Mouse (Mus musculus) spleen, adult 2 months (tissue): ENCODE measurements around the gene Cep295nl. TPM values are rescaled to one million over a fixed set of nuclear protein-coding genes. Genes with fewer than 3 reads are reported as not detected.
A peak's percentile ranks its signal among the peaks of the same experiment; 100 is the strongest.
"Not testable (repeated sequence)": the region's sequence is repeated elsewhere in the genome, so short reads cannot be mapped to it uniquely, and the experiment has no call there.

ENCODE experiments used
- DNase-seq, 2 experiments: peaks; one replicate each; pipeline versions ENCODE4 v3.0.0 to v3.0.0-alpha.2; 2012 to 2021; ENCODE audit warnings: low spot score in 2 of 2, low read depth in 1 of 2
- H3K27ac ChIP-seq: fragments of 200-500 bp; 2 replicates; pipeline ENCODE4 v1.5.1; 2012; ENCODE audit warnings: low read length, inconsistent platforms; ENCODE audit not compliant: insufficient read depth
- H3K27me3 ChIP-seq: fragments of 200-500 bp; 2 replicates; pipeline ENCODE4 v1.6.1; 2012; ENCODE audit warnings: mild to moderate bottlenecking, moderate library complexity, low read length, inconsistent platforms; ENCODE audit not compliant: control insufficient read depth, insufficient read depth
- H3K36me3 ChIP-seq: fragments of 200-500 bp; 2 replicates; pipeline ENCODE4 v1.6.1; 2012; ENCODE audit warnings: mild to moderate bottlenecking, low read length, inconsistent platforms; ENCODE audit not compliant: control insufficient read depth, insufficient read depth
- H3K4me1 ChIP-seq: fragments of 200-500 bp; 2 replicates; pipeline ENCODE4 v1.6.1; 2011; ENCODE audit warnings: inconsistent platforms; ENCODE audit not compliant: control insufficient read depth, insufficient read depth, insufficient read length
- H3K4me3 ChIP-seq: fragments of 200-500 bp; 2 replicates; pipeline ENCODE4 v1.5.1; 2011; ENCODE audit warnings: mild to moderate bottlenecking, inconsistent platforms; ENCODE audit not compliant: insufficient read depth, insufficient read length; ENCODE audit errors: extremely low read depth
- CTCF ChIP-seq: fragments of 200-500 bp; IDR thresholded peaks from 2 replicates; pipeline ENCODE4 v1.5.1; 2011; ENCODE audit warnings: mild to moderate bottlenecking, inconsistent platforms; ENCODE audit not compliant: insufficient read depth, insufficient read length, insufficient replicate concordance; ENCODE audit errors: extremely low read depth
- POLR2A ChIP-seq: fragments of 200-500 bp; IDR thresholded peaks from 2 replicates; pipeline ENCODE4 v1.6.1; 2011; ENCODE audit warnings: low read depth, low read length, inconsistent platforms
- WGBS: fragments of 180-500 bp; shearing (Covaris S2); methylation state at CpG from one replicate; pipeline ENCODE4 v1.1.7; 2018; 5-methylcytosine and 5-hydroxymethylcytosine counted together
- polyA plus RNA-seq: library from polyadenylated mRNA; depleted of rRNA; stranded (reverse); fragments of >200 nt; gene quantifications from 2 replicates; pipeline ENCODE4 v1.2.3, GENCODE M21; 2012

The Cep295nl gene
- polyA plus RNA-seq, 1 experiment = not detected

DNA sequence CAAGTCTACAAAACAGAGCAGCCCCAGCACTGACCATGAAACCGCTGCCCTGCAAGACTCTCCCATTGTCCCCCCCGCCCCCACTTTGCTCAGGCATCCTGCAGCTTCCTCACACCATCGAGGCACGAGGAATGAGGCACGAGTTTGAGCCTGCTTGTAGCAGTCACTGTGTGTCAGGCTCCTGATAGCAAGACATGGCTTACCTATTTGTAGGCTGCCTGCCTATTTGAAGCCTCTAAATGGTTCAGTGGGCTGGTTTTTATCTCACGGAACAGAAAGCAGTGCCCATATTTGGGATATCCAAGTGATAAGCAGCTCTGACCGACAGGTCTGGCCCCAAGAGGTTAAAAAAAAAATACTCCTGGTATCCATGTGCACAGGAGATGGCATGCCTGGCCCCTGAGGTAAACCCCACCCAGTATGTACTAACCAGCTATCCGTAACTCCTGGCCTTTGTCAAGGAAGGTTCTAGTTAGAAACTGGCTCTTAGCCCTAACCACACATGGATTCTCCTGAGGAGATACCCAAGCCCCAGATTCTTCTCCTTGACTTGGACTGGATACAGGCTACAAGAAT lies 26.0 kb downstream of the Cep295nl start:
- DNase-seq = no peak
- H3K4me3 ChIP-seq = no peak overlapping the region
- WGBS = 82% methylated on average over 8 of the region's 8 CpGs
- H3K4me1 ChIP-seq = no peaks in the 10 kb centered on the region
- no peak for TF ChIP-seq POLR2A
- no peak overlapping the region for H3K27ac ChIP-seq
- no peaks in the 10 kb centered on the region for H3K36me3 ChIP-seq
- H3K27me3 ChIP-seq = no peaks in the 10 kb centered on the region

GRCm38 (mm10) chr11:118312132-118312723 lies 30.1 kb downstream of the Cep295nl start:
- Histone ChIP-seq H3K27ac (no peak overlapping the region), H3K4me1 (no peaks in the 10 kb centered on the region), H3K27me3 (no peaks in the 10 kb centered on the region), H3K36me3 (no peaks in the 10 kb centered on the region), H3K4me3 (no peak overlapping the region)
- no peak for DNase-seq
- TF ChIP-seq CTCF (no peak), POLR2A (no peak)
- 80% methylated on average over 6 of the region's 6 CpGs for WGBS

DNA sequence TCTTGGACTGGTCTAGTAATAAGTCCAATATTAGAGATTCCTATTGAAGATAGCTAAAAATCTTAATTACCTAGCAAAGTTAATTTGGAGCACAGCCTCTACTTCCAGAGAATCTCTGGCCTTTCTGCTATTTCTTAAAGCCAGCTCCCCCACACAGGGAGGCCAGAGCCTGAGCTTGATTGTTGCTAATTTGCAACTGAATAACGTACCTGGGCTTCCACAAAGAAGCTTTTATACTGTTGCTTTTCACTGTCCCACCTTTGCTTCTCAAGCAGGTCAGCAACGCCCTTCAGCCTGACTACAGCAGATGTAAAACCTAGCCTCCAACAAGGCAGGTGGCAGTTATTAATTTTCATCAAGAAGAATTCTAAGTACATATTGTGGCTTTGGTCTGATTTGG lies 34.3 kb downstream of the Cep295nl start:
- H3K4me1 ChIP-seq, H3K36me3 ChIP-seq, DNase-seq, H3K27ac ChIP-seq, H3K4me3 ChIP-seq, H3K27me3 ChIP-seq: not testable (repeated sequence)
- 91% methylated on average over 2 of the region's 2 CpGs for WGBS

- H3K4me3 ChIP-seq, H3K36me3 ChIP-seq, H3K27ac ChIP-seq, H3K4me1 ChIP-seq, DNase-seq, H3K27me3 ChIP-seq: not testable (repeated sequence)
- WGBS = 86% methylated on average over 4 of the region's 4 CpGs
Measured at GRCm38 (mm10) chr11:118303959-118304358, 38.3 kb downstream of the Cep295nl start.

GRCm38 (mm10) chr11:118298810-118299209 lies 43.5 kb downstream of the Cep295nl start:
- Histone ChIP-seq H3K36me3 (no peaks in the 10 kb centered on the region), H3K4me1 (no peaks in the 10 kb centered on the region), H3K27me3 (no peaks in the 10 kb centered on the region), H3K27ac (no peak overlapping the region), H3K4me3 (no peak overlapping the region)
- DNase-seq = no peak
- 81% methylated on average over 2 of the region's 2 CpGs for WGBS
- TF ChIP-seq CTCF (no peak), POLR2A (no peak)

GRCm38 (mm10) chr11:118297967-118298366 lies 44.3 kb downstream of the Cep295nl start:
- no peak for DNase-seq

GRCm38 (mm10) chr11:118295026-118295425 lies 47.3 kb downstream of the Cep295nl start:
- H3K27me3 ChIP-seq = no peaks in the 10 kb centered on the region
- no peak for DNase-seq
- H3K36me3 ChIP-seq = no peaks in the 10 kb centered on the region
- H3K4me1 ChIP-seq = peaks cover 3% of the 10 kb centered on the region; the same call in 1 of the 2 replicates
- WGBS = 83% methylated on average over 2 of the region's 2 CpGs
- H3K4me3 ChIP-seq = no peak overlapping the region
- H3K27ac ChIP-seq = no peak overlapping the region
- TF ChIP-seq CTCF = no peak
- no peak for TF ChIP-seq POLR2A

More at GRCm38 (mm10) chr11:118297967-118298366, 44.3 kb downstream of the Cep295nl start:
- Histone ChIP-seq H3K27ac (no peak overlapping the region), H3K36me3 (no peaks in the 10 kb centered on the region), H3K4me1 (no peaks in the 10 kb centered on the region), H3K4me3 (no peak overlapping the region), H3K27me3 (no peaks in the 10 kb centered on the region)
- TF ChIP-seq POLR2A (no peak), CTCF (0 out of 2 replicates have a peak, but pooled peaks have one; percentile 10)
- WGBS = 94% methylated on average over 3 of the region's 3 CpGs
